Mouse (Mus musculus) embryonic fibroblast, embryonic 13.5 days (primary cell): ENCODE data around the gene Slc22a6.

Experiments
- CTCF ChIP-seq: IDR thresholded peaks from 2 replicates; pipeline ENCODE4 v1.5.1; 2011; ENCODE audit warnings: mild to moderate bottlenecking, control low read depth, low read length, moderate library complexity, borderline replicate concordance; ENCODE audit not compliant: insufficient read depth
- POLR2A ChIP-seq: IDR thresholded peaks from 2 replicates; pipeline ENCODE4 v1.6.1; 2011; ENCODE audit warnings: low read depth, mild to moderate bottlenecking, control low read depth, low read length, moderate library complexity

DNA sequence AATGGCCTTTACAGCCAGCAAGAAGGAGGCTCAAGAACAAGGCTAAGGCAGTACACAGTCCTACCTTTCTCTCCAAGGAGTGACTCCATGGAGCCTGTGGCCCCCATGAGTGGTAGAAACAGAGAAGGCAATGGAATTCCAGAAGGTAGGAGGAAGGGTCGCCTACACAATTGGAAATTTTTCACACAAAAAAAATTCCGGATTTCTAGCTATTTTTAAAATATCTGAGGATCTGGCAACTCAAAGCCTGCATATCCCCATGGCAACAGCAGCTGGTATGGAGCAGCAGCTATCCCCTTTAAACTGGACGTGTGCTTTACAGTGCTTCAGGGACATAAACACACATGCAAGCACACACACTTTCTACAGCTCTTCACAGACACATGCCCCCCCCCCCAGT is 31.5 kb upstream of the Slc22a6 start:
- TF ChIP-seq CTCF (no peak), POLR2A (no peak)
